Mouse (Mus musculus) lung, embryonic 14.5 days (tissue): ENCODE results near the gene Bbs9. TPM values are rescaled to one million over a fixed set of nuclear protein-coding genes. Genes with fewer than 3 reads are reported as not detected.

Source experiments
- ATAC-seq: fragments of 200-750 bp; cut with Nextera tagmentation; 2 replicates; pipeline ENCODE4 v1.8.0; 2017; ENCODE audit warnings: mild to moderate bottlenecking, moderate TSS enrichment, moderate library complexity; ENCODE audit not compliant: insufficient read depth
- DNase-seq: peaks from one replicate; pipeline ENCODE4 v3.0.0-alpha.2; 2015
- H3K27ac ChIP-seq: fragments of 300-500 bp; sonication (generic); 2 replicates; pipeline ENCODE4 v1.5.1; 2014; ENCODE audit warnings: low read depth, mild to moderate bottlenecking, moderate library complexity
- H3K27me3 ChIP-seq: fragments of 300-500 bp; sonication (generic); 2 replicates; pipeline ENCODE4 v1.6.1; 2014; ENCODE audit warnings: low read length, control low read depth; ENCODE audit not compliant: insufficient read depth
- H3K36me3 ChIP-seq: fragments of 300-500 bp; sonication (generic); 2 replicates; pipeline ENCODE4 v1.6.1; 2014; ENCODE audit warnings: control low read depth; ENCODE audit not compliant: insufficient read depth
- H3K4me1 ChIP-seq: fragments of 300-500 bp; sonication (generic); 2 replicates; pipeline ENCODE4 v1.6.1; 2014; ENCODE audit warnings: antibody characterized with exemption, control low read depth; ENCODE audit not compliant: insufficient read depth
- H3K4me2 ChIP-seq: fragments of 300-500 bp; sonication (generic); 2 replicates; pipeline ENCODE4 v1.6.1; 2014; ENCODE audit warnings: mild to moderate bottlenecking
- H3K4me3 ChIP-seq: fragments of 300-500 bp; sonication (generic); 2 replicates; pipeline ENCODE4 v1.5.1; 2014; ENCODE audit warnings: low read depth, low read length
- H3K9ac ChIP-seq: fragments of 300-500 bp; sonication (generic); 2 replicates; pipeline ENCODE4 v1.6.1; 2014
- H3K9me3 ChIP-seq: fragments of 300-500 bp; sonication (generic); 2 replicates; pipeline ENCODE4 v1.6.1; 2016; ENCODE audit warnings: low read depth, low read length, control low read depth
- CTCF ChIP-seq: IDR thresholded peaks from 2 replicates; pipeline ENCODE4 v1.5.1; 2016; ENCODE audit warnings: antibody characterized with exemption, low read depth
- WGBS: fragments of 180-500 bp; shearing (Covaris S2); extraction: QIAGEN DNeasy Blood & Tissue Kit; methylation state at CpG from one replicate; pipeline ENCODE4 v1.1.7; 2014; 5-methylcytosine and 5-hydroxymethylcytosine counted together
- polyA plus RNA-seq: library from polyadenylated mRNA; unstranded; fragments of >200 nt; fragmentation: Nextera tagmentation; extraction: Ambion mirVana; gene quantifications from 2 replicates; pipeline ENCODE4 v1.2.1, GENCODE M21; 2014

Gene Bbs9
- polyA plus RNA-seq, 1 experiment from 2014 or later, result 17.1 TPM

- WGBS, result 82% methylated on average over 4 of the region's 4 CpGs
- no peaks in the 10 kb centered on the region for H3K4me1 ChIP-seq
- DNase-seq (no peak), ATAC-seq (no peak)
- no peaks in the 10 kb centered on the region for H3K36me3 ChIP-seq
- no peaks in the 10 kb centered on the region for H3K9me3 ChIP-seq
- no peak overlapping the region for H3K4me2 ChIP-seq
- TF ChIP-seq CTCF, result 0 out of 2 replicates have a peak, but pooled peaks have one; percentile 6
- H3K27ac ChIP-seq, result no peak overlapping the region
- H3K27me3 ChIP-seq, result no peaks in the 10 kb centered on the region
- H3K9ac ChIP-seq, result no peak overlapping the region
- H3K4me3 ChIP-seq, result no peak overlapping the region
Measured at GRCm38 (mm10) chr9:22695392-22695791, 219.9 kb downstream of the Bbs9 start.

GRCm38 (mm10) chr9:22696809-22697374 is 221.4 kb downstream of the Bbs9 start:
- Histone ChIP-seq H3K9me3 (no peaks in the 10 kb centered on the region), H3K4me2 (no peak overlapping the region), H3K36me3 (no peaks in the 10 kb centered on the region), H3K4me3 (no peak overlapping the region), H3K27me3 (no peaks in the 10 kb centered on the region), H3K27ac (no peak overlapping the region), H3K4me1 (no peaks in the 10 kb centered on the region), H3K9ac (no peak overlapping the region)
- no peak for TF ChIP-seq CTCF
- DNase-seq, result no peak
- no peak for ATAC-seq
- 91% methylated on average over 7 of the region's 7 CpGs for WGBS

- DNase-seq (no peak), ATAC-seq (no peak)
- no peaks in the 10 kb centered on the region for H3K9me3 ChIP-seq
- no peak overlapping the region for H3K27ac ChIP-seq
- peak; percentile 15; the same call in 1 of the 2 replicates for TF ChIP-seq CTCF
- H3K4me2 ChIP-seq, result no peak overlapping the region
- WGBS, result 56% methylated on average over 4 of the region's 4 CpGs
- H3K4me3 ChIP-seq, result no peak overlapping the region
- no peak overlapping the region for H3K9ac ChIP-seq
- no peaks in the 10 kb centered on the region for H3K4me1 ChIP-seq
- H3K36me3 ChIP-seq, result no peaks in the 10 kb centered on the region
- H3K27me3 ChIP-seq, result no peaks in the 10 kb centered on the region
Measured at GRCm38 (mm10) chr9:22697811-22698210, 222.3 kb downstream of the Bbs9 start.

DNA sequence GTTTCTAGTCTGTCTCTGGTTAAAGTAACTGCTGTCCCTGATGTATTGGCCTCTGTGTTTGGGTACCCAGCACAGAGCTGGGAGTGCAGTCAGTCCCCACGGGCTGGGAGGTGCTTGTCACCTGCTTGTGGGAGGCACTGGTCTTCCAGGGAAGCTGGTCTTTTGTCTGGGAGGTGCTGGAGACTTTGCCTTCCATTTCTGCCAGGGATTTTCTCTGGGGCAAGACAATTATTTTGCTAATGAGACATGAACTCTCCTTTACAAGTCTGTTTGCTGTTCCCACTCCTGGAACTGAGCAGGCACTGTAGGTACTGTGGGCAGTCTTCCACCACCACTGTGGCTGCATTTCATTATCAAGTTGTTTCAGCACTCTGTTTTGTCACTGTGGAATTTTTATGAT is 223.0 kb downstream of the Bbs9 start:
- WGBS, result 39% methylated on average over 1 of the region's 1 CpGs
- no peak for TF ChIP-seq CTCF

GRCm38 (mm10) chr9:22702065-22702611 is 226.6 kb downstream of the Bbs9 start:
- no peak for DNase-seq
- no peak overlapping the region for H3K4me2 ChIP-seq
- no peak overlapping the region for H3K9ac ChIP-seq
- no peak for TF ChIP-seq CTCF
- H3K4me1 ChIP-seq, result 0 out of 2 replicates have a peak, but pooled peaks cover 2% of the 10 kb centered on the region
- H3K4me3 ChIP-seq, result no peak overlapping the region
- no peaks in the 10 kb centered on the region for H3K27me3 ChIP-seq
- no peak for ATAC-seq
- H3K9me3 ChIP-seq, result no peaks in the 10 kb centered on the region
- no peaks in the 10 kb centered on the region for H3K36me3 ChIP-seq
- H3K27ac ChIP-seq, result no peak overlapping the region
- 85% methylated on average over 1 of the region's 1 CpGs for WGBS

More for the DNA sequence above, 223.0 kb downstream of the Bbs9 start:
- DNase-seq (no peak), ATAC-seq (no peak)
- Histone ChIP-seq H3K36me3 (no peaks in the 10 kb centered on the region), H3K27me3 (no peaks in the 10 kb centered on the region), H3K4me3 (no peak overlapping the region), H3K9me3 (no peaks in the 10 kb centered on the region), H3K27ac (no peak overlapping the region), H3K4me2 (no peak overlapping the region), H3K4me1 (no peaks in the 10 kb centered on the region), H3K9ac (no peak overlapping the region)

DNA sequence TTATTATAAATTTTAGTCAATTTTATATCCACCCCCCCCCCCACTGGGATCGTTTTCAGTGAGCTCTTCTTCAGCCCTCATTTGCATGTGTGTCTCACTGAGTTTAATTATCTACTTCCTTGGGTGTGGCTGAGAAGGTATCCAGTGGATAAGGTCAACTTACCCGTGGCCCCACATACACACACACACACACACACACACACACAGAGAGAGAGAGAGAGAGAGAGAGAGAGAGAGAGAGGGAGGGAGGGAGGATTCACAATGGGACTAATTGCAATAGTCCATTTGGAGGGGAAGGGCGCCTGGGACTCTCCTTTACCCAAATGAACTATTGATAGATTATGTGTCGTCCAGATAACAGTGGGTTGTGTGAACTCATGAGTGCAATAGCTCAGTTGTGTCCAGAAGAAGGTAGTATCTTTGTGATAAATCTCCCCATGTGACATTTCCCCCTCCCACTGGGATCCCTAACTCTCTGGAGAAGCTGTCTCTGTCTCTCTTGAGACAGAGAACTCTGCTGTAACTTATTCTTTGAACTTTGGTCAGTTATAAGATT is 227.4 kb downstream of the Bbs9 start:
- H3K9me3 ChIP-seq, result no peaks in the 10 kb centered on the region
- WGBS, result 62% methylated on average over 4 of the region's 4 CpGs
- no peaks in the 10 kb centered on the region for H3K27me3 ChIP-seq
- no peak overlapping the region for H3K27ac ChIP-seq
- DNase-seq (no peak), ATAC-seq (no peak)
- H3K36me3 ChIP-seq, result no peaks in the 10 kb centered on the region
- TF ChIP-seq CTCF, result no peak
- H3K9ac ChIP-seq, result no peak overlapping the region
- H3K4me2 ChIP-seq, result no peak overlapping the region
- H3K4me3 ChIP-seq, result no peak overlapping the region
- H3K4me1 ChIP-seq, result 0 out of 2 replicates have a peak, but pooled peaks cover 2% of the 10 kb centered on the region

DNA sequence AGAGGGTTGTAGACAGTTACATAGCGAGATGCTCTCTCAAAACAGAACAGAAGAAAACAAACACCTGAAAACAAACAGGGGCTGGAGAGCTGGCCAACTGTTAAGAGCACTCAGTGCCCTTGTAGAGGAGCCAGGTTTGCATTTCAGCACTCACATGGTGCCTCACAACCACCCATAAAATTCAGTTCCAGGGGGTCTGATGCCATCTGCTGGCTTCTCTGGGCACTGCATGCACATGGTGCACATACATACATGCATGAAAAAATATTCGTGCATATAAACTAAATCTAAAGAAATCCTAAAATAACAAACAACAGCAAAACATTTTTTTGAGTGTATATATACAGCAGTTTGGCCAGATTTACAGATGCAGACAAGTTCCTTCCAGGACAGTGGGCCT is 228.0 kb downstream of the Bbs9 start:
- H3K36me3 ChIP-seq, result no peaks in the 10 kb centered on the region
- ATAC-seq, result no peak
- H3K9me3 ChIP-seq, result no peaks in the 10 kb centered on the region
- TF ChIP-seq CTCF, result peak; percentile 30; the same call in 1 of the 2 replicates
- H3K27me3 ChIP-seq, result no peaks in the 10 kb centered on the region
- no peak overlapping the region for H3K27ac ChIP-seq
- no peak overlapping the region for H3K4me3 ChIP-seq
- H3K4me1 ChIP-seq, result 0 out of 2 replicates have a peak, but pooled peaks cover 2% of the 10 kb centered on the region
- no peak for DNase-seq
- no peak overlapping the region for H3K9ac ChIP-seq
- H3K4me2 ChIP-seq, result no peak overlapping the region
- 88% methylated on average over 2 of the region's 2 CpGs for WGBS
